Mouse (Mus musculus) gastrocnemius, postnatal 14 days (tissue): ENCODE results near the gene F830045P16Rik. TPM values are rescaled to one million over a fixed set of nuclear protein-coding genes. Genes with fewer than 3 reads are reported as not detected.

ENCODE experiments used
- total RNA-seq, 2 experiments: library from RNA; stranded (reverse); gene quantifications; 2 replicates each; pipeline ENCODE4 v1.2.3; 2021

F830045P16Rik gene
- total RNA-seq, 2 experiments from 2014 or later, result not detected

Other genes with a start within 250 kb of the F830045P16Rik start
- gene Ckap2l, start 239.4 kb downstream of the F830045P16Rik start, total RNA-seq, result 1 to 10 TPM; 2.8 to 3.3 TPM
- not detected for gene Il1a, start 226.6 kb downstream of the F830045P16Rik start, total RNA-seq
- gene Il1b, start 165.5 kb downstream of the F830045P16Rik start, total RNA-seq, result not detected
- gene Sirpa, start 56.2 kb upstream of the F830045P16Rik start, total RNA-seq, result 10 to 100 TPM in 1 of 2 experiments, 1 to 10 TPM in 1; 9.5 to 14.4 TPM
- gene Pdyn, start 163.2 kb upstream of the F830045P16Rik start, total RNA-seq, result not detected